Mouse (Mus musculus) embryo, embryonic 9.5 days (tissue): ENCODE results near the gene Rab21.
"Not testable (repeated sequence)": the region's sequence is repeated elsewhere in the genome, so short reads cannot be mapped to it uniquely, and the experiment has no call there.

ENCODE experiments used
- DNase-seq: peaks from one replicate; pipeline ENCODE4 v3.0.0-alpha.2; 2017; ENCODE audit errors: extremely low spot score

Rab21 gene

DNA sequence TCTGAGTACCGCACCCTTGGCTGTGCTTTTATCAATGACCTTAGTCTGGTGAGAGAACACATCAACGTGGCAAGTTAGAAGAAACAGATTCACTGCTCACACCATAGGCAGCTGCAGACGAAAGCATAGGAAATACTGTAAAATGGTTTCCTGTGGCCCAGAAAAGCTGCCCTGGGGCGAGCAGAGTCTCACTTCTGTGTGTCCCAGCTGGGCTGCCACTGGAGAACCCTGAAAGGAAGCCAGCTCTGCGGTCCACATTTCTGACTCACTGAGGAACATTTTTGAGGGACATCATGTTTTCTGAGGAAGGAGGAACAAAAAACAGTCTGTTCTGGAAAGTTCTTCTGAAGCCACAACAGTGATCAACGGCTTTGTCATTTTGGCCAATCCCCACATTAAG, 13.1 kb upstream of the Rab21 start:
- no peak for DNase-seq

DNA sequence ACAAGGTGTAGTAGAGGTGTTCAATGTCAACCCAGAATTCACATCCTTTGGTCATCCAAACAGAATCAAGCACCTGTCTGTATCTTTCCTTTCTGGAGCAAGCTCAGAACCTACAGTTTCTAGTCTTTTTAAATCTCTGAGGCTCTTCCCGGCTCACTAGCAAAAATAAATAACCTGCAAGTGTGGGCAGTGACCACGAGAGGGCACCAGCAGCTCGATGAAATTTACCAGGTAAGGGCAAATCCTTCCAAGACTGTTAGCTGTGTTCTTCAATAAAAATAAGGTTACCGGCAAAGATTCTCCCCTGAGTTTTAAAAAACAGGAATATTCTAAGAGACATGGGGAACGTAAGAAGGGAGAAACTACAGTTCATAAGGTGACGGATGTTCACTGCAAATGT, 7.9 kb upstream of the Rab21 start:
- DNase-seq, result peak; percentile 63

DNA sequence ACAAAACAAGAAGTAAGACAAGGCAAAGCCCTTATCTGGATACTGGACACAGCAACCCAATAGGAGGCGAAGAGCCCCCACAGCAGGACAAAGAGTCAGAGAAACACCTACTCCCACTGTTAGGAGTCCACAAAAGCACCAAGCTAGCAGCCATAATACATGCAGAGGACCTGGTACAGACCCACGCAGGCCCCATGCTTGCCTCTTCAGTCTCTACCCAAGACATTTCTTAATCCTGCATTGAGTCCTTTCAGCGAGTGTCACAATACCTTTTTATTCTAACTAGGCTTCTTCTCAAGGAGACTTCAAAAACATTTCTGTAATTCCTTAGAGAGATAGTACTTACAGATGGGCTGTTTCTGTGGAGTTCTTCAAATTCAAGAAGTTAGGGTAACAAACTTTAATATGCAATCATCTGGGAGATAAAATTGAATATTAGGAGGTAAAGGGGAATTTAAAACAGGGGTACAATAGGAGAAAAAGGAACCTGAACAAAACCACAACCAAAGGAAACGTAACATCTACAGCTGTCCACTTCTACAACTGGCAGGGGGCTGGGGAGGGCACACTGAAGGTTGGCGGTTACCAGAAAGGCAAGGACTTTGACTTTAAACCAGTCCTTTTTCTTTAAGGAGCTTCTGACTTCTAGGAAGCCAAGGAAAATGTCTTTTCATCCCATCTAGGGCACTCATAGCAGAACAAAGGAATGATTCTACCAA, 6.1 kb upstream of the Rab21 start:
- no peak for DNase-seq

DNA sequence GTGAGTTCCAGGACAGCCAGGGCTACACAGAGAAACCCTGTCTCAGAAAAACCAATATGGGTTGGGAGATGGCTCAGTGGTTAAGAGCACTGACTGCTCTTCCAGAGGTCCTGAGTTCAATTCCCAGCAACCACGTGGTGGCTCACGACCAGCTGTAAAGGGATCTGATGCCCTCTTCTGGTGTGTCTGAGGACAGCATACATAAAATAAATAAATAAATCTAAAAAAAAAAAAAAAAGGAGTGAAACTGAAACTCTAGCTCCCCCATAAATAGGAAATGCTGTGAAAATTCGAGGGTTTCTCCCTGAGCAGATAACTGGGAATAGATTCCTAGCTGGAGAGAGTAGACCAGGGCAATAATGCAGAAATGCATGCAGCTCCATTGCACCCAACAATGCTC, 3.0 kb upstream of the Rab21 start:
- DNase-seq, result not testable (repeated sequence)

DNA sequence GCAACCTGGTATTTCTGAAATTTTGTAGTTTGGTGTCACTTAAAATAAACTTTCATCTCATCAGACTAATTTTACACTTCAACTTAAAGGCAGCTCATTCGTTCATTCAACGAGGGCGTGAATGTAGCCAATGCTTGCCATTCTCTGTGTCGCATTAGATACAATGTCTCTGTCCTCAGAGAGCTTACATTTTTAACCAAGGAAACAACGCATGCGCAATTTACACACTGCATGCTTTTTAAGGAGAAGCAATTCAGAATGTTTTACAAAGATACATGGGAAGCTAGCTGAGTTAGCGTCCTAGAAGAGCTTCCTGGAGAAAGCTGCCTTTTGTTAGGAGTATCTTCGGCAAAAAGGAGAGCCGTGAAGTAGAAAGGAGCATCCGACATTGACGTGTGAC, 919 bp upstream of the Rab21 start:
- DNase-seq, result no peak

DNA sequence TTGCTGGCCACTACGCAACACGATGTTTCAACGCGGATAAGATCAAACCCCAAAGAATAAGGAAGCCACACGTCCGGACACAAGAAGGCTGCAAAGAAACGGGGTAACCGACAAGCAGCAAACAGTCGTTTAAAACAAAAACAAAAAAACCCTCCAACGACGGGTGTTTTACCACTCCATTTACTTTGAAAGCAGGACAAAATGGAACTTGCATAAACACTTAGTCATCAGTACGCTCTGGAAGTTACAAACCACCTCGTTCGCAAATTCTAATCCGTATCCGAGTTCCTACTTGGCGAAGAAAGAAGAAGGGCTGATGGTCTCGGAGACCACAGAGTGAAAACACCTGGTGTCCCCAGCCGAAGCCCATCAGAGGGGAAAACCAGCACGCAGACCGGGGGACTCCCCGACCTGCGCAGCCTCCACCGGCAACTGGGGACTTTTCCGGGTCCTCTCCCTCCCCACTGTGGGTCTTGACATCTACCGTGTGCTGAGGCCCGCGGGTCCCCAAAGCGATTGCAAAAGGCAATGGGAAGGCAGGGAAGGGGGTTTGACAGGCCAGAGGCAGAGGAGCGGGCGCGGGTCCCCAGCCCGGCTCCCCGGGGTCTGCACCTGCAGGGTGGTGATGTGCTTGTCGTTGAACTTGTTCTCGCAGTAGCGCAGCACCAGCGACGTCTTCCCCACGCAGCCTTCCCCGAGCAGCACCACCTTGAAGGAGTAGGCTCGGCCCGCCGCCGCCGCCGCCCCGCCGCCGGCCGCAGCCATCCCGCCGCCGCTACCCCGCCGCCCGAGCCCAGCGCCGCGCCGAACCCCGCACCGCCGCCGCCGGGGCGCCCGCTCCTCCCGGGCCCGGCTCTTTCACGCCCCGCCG, 577 bp downstream of the Rab21 start:
- peak; percentile 51 for DNase-seq

DNA sequence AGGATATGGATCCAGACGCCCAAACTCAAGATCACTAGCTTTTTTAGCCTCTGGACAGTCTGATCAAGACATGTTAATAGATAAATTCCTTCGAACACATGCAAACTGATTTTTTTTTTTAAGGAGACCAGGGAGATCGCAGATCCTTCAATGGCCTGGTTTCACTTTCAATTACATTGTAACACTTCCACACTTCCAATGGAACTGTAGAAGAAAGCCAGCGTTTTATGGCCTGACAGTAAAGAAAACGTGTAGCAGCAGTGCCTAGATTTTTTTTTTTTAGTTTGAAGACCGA, 1.2 kb downstream of the Rab21 start:
- DNase-seq, result no peak

DNA sequence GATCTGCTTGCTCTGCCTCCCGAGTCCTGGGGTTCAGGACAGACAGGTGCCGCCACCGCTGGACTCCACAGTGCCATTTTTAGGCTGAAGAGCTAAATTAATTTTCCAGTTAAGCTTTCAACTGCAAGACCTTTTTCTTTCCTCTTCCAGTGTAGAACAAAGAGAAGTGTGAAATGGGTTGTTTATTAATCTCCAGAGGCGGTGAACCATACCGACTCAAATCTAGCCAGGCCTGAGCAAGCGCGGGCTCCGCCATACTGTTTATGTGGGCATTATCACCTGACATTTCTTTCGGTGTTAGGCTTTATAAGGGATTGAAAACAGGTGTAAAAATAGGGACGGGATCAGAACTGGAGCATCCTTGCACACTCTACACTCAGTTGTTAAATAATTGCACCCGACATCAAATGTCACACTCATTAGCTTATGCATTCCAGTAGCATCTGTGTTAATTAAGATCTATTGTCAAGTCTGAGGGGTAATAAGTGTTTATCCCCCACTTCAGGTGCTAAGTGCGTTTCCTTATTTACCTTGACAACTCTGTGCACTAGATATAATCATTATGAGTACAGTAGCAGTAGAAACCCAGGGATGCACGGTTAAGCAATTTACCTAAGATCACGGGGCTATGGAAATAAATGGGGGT, 1.6 kb downstream of the Rab21 start:
- no peak for DNase-seq

DNA sequence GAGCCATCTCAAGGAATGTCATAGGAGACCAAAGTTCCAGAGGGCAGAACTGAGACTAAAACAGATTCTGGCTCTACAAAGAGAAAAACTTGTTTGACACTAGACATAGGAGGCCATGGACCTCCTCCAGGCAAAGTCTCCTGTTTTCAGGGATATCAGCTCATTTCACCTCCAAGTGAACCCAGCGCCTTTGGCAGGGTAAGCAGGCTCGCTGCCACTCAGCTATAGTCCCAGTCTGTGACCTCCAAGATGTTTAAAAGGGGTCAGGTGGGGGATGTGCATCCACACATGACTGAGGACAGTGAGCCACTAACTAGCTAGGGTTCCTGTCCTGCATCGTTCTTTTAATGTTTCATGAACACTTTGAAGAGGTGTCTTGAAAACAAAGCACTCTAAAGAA, 2.7 kb downstream of the Rab21 start:
- DNase-seq, result peak; percentile 20

DNA sequence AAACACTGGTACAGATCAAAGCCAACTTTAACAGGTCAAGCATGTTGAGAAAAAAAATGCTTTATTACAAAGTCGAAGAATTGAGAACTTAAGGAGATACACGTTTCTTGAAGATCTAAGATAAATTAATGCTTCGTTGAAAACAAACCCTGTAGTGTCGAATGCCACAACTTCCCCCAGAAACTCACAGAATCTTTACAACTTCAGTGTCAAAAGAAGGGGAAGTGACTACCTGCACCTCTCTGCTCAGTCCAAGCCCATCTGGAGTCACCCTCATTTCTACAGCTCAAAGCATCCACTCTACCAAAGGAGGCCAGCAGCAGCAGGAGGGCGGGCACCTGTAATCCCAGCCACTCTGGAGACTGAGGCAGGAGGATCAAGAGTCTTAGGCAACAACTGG, 3.2 kb downstream of the Rab21 start:
- no peak for DNase-seq

DNA sequence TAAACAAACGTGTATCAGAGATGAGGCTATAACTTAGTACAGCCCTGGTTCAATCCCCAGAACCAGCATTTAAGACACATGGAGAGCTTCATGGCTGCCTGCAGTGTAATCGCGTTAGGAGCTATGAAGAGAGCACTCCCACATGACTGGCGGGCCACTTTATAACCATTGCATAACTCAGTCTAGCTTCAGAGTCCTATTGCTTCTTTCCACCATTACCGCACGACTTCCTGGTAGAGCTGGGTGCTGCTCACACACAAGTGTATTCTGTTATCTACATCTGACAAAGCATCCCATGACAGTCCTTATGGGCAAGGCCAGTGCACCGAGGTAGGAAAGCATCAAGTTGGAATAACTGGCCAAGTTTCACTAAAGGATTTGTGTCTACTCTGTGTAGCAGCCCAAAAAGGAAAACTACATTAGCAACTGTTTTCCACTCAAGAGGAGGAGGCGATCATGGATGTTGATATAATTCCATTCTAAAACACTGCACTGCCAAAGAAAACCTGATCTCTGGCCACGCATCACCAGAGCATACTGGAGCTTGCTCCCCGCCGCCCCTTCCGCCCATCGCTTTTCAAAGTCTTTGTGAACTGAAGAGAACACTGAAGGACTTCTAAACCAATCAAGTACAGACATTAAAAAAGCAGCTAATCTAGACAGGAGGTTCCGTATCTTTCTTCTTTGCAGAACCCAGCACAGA, 4.0 kb downstream of the Rab21 start:
- DNase-seq, result no peak

DNA sequence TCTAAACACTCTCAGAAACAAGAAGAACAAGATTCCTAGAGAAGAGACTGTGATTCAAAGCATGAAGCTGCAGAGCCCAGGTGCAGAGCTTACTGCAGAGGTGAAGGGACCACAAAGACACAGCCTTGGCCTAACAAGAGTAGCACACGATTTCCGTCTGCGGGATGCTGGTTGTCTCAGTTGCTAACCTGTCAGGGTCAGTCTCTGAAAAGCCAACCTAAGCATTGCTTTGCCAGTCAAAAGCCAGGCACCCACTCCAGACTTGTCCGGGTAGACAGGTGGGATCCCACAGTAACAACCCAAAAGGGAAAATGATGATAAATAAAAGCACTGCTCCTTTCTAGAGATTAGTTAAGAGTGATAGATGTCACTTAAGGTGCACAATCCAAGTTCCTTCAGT, 6.2 kb downstream of the Rab21 start:
- no peak for DNase-seq

DNA sequence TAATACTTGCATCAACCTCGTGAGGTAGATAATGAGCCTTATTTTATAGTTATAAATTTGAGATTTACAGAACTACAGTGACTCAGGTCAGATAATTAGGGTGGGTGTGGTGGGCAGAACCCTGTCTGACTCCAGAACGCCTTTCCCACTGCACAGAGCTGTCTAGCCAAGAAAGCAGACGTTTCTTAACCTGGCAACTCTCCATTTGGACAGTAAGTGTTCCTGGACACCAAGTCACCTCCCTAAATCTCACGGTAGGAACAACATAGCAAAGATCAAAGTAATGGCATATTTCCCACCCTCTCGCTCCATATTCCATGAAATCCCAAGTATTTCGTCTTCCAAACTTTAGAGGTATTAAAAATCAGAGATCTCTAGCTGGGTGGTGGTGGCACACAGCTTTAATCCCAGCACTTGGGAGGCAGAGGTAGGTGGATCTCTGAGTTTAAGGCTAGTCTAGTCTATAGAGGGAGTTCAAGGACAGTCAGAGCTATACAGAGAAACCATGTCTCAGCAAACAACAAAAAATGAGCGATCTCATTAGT, 8.0 kb downstream of the Rab21 start:
- DNase-seq, result no peak

DNA sequence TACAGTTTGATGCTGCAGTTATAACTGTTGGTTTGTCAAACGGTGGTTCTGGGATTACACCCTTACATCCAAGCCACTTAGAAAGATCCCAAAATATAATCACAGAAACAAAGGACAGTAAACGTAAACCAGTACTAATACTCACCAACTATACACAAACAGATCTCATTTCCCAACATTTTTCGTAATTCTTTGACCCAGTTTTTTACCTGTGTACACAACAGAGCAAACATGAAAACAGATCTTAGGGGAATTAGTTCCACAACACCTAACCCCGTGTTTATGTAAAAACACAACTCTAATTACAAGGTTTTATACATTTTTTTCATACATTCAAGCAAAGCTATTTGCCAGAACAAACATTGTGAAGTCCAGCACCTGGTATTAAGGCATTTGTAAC, 16.7 kb downstream of the Rab21 start:
- no peak for DNase-seq

DNA sequence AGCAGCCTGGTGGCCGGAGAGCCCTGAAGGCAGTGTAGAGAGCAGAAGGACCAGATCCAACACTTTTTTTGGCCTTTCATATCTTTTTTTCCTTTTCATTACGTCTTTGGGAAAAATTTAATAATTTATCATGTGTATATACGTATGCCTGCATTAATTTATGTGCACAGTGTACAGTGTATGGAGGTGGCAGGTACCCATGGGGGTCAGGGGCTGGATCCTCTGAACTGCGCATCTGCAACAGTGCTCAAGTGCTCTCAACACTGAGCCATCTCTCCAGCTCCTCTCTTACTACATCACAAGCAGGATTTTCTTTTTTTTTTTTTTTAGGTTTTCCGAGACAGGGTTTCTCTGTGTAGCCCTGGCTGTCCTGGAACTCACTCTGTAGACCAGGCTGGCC, 17.8 kb downstream of the Rab21 start:
- DNase-seq, result no peak

DNA sequence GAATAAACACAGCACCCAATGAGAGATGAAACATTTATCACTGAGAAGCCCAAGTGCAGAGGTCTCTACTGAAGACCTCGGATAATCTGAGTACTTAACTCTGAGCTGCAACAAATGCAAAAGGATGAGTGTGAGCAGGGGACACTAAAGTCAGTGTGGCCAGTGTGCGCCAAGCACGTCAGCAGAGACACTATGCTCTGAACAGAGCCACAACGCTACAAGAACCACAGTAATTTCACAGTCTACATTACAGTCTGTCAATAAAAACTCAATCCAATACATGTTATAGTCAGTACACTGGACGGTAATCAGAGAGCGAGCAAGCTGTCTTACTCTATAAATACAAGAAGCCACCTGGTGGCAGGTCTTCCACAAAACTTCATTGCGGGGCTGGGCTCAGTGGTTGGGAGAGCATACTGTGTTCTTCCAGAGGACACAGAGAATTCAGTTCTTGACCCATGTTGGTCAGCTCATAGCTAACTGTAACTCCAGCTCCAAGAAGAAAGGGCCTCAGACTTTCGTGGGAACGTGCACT, 18.9 kb downstream of the Rab21 start:
- no peak for DNase-seq

DNA sequence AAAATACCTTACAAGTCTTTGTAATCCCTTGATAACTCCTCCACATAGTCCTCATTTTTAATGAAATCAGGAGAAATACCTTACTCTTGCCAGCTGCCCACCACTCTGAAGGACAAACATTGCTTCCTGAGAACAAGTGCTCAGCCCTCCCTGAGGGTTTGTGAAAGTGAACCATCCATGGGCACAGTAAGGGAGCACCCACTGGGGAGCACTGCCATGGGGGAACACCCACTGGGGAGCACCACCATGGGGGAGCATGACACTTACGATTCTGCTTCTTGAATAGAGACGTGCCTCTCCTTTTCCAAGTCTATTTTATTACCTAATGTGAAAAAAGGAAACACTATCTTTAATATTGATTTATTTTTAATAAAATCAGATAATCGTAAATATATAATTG, 20.2 kb downstream of the Rab21 start:
- DNase-seq, result no peak

DNA sequence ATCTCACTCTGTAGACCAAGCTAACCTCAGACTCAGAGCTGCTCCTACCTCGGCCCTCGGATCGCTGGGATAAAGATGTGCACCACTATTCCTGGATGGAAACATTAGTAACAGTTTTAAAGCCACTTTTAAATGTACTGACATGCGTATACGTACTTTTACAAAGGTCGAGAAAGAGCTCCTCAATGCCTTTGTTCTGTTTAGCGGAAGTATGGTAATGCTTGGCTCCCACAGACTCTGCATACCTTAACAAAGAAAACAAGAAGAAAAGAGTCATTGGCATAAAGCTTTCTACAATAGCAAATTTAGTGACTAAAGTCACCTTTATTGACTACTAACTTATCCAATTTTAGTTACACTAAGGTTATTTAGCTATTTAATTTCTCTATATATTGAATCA, 20.7 kb downstream of the Rab21 start:
- DNase-seq, result no peak

DNA sequence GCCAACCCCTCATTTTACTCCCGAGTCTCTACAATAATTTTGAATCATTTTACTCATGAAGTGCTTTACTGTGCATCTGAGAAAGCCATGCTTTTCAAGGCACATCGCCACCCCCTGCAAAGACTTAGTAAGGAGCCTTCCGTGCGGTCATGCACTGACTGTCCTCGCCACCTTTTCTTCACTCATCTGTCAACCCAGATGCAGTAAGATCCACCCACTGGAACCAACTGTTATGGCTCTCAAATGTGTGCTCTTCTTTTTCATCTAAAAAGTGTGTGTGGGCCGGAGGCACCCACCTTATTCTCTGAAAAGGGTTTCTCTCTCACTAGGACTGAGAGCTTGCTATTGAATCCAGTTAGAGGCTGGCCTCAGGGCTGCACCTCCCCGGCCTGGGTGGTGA, 21.4 kb downstream of the Rab21 start:
- DNase-seq, result no peak

DNA sequence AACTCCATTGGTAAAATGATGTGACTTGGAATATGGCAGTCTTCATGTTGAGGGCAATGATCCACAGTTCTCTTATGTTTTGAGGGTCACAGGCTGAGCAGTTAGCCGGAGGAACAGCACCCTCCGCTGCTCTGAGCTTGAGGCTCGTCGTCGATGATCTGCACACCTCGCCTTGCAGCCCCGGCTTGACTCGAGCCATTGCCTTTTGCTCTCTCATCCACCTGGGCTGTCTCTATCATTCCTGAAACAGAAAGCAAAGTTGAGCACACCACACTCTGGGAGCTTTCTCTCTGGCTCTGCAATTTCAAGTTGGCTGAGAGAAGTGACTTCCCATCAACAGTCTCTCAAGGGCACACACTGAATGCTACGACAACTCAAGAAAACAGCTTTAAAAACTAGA, 24.7 kb downstream of the Rab21 start:
- no peak for DNase-seq

DNA sequence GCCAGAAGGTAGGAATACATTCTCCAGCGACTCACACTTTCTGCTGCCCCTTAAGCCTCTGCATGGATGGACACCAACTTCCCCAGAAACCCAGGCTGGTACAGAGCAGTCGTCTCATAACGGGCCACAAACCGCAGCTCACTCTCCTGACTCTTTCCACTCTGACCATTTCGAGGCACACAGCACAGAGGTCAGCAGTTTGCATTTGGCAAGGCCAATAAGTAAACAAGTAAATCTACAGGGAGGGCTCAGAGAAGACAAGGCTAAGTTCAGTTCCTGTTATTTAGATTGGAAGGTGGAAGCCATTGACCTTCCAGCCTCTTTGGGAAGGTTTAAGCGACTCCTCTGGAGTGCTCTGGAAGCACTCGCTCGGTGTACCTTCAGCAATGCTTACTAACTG, 26.5 kb downstream of the Rab21 start:
- DNase-seq, result no peak

DNA sequence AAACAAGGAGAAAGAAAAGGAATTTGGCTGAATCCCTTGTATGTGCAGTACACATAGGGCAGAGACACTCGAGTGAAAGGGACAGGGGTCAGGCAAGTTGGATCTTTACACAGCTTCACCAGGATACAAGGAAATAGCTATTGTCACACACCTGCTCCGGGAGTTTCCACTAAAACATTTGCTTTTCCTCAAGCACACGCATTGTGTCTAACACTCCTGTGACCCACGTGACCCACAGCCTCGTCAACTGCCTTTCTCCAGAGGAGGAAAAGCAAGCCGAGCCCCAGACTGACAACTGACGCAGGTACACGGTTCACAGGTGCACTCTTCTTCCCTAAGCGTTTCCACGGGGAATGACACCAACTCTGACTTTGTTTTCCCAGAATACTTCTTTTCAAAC, 31.2 kb downstream of the Rab21 start:
- DNase-seq, result no peak
